Mouse (Mus musculus) cortical plate, adult 2 months (tissue): ENCODE results near the gene Gcsh.

Source experiments
- CTCF ChIP-seq: fragments of 200-500 bp; IDR thresholded peaks from 2 replicates; pipeline ENCODE4 v1.5.1; 2011; ENCODE audit warnings: mild to moderate bottlenecking, control low read depth, low read length; ENCODE audit not compliant: insufficient read depth; ENCODE audit errors: extremely low read depth
- POLR2A ChIP-seq: fragments of 200-500 bp; IDR thresholded peaks from 2 replicates; pipeline ENCODE4 v1.6.1; 2011; ENCODE audit warnings: mild to moderate bottlenecking, low read length, control low read depth; ENCODE audit not compliant: insufficient read depth; ENCODE audit errors: extremely low read depth

DNA sequence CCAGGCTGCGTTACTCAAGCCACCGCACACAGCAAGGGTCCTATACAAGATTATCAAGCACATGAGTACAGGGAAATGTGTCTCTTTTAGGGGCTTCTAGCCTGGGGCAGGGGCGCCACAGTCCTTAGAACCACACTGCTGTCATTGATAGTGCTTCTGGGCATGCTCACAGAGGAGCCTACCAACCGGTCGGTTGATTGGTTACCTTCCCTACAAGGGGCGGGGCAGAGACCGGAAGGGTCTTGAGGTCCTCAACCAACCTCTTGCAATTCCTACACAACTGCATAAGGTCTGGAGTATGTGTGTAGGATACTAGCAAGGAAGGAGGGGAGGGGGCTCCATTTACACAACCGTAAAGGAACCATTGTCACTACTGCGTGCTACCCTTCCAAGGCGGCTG is 35.3 kb upstream of the Gcsh start:
- TF ChIP-seq CTCF, result no peak
- no peak for TF ChIP-seq POLR2A
